Mouse (Mus musculus) layer of hippocampus, postnatal 36 days (tissue): ENCODE data around the gene Casp14. TPM values are rescaled to one million over a fixed set of nuclear protein-coding genes. Genes with fewer than 3 reads are reported as not detected.
A peak's percentile ranks its signal among the peaks of the same experiment; 100 is the strongest.
"Not testable (repeated sequence)": the region's sequence is repeated elsewhere in the genome, so short reads cannot be mapped to it uniquely, and the experiment has no call there.

Experiments
- DNase-seq, 2 experiments: peaks; one replicate each; pipeline ENCODE4 v3.0.0; 2022
- total RNA-seq, 2 experiments: library from RNA; stranded (reverse); gene quantifications; 2 replicates each; pipeline ENCODE4 v1.2.3; 2021

Gene Casp14
- total RNA-seq: not detected

- no peak for DNase-seq
These were observed at the start of gene Casp14 for GRCm38 (mm10) chr10:78718056-78718455. Gene Casp14 (minus strand): TSS chr10:78718294.

- no peak for DNase-seq
These were observed 47.5 kb upstream of the Casp14 start for GRCm38 (mm10) chr10:78765570-78765969.

DNA sequence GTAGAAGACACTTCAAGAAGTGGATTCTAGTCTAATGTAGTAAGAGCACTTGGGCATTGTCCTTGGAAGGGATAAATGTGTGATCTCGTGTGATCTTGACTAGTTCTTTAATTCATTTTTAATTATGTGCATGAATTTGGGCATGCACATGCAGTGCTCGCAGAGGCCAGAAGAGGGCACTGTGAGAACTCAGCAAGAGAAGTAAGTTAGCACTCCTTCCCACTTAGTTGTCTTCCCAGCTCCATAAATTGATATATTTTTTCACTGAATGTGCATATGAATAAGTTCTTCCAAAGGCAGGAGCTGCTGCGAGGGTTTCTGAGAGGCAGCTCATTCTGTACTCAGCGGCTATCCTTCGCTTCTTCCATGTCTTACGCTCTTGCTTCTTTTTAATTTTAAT, 37.9 kb upstream of the Casp14 start:
- peak; percentile 63 to 72 for DNase-seq

GRCm38 (mm10) chr10:78752452-78753191, 34.5 kb upstream of the Casp14 start, which contains the start of gene Ccdc105:
Gene Ccdc105 (minus strand): TSS chr10:78753065.
- DNase-seq: peak; percentile 69 to 76

GRCm38 (mm10) chr10:78748946-78749345, 30.9 kb upstream of the Casp14 start:
- DNase-seq: no peak

DNA sequence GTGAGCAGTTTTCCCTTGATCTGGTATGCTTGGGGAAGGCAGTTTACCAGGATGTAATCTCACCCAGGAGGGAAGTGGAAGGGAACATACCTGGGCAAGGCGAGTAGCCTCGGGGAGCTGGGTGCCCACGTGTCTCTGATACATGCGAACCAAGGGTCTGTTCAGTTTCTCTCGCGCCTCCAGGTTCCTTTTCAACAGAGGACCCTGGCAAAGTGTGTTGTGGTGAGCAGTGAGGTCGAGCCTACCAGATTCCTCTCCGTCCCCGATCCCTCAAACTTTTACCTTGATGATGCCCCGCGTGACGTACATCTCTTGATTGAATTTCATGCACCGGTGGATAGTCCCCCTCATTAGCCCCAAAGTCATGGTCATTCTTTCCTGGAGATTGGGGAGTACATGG, 30.1 kb upstream of the Casp14 start:
- no peak for DNase-seq

DNA sequence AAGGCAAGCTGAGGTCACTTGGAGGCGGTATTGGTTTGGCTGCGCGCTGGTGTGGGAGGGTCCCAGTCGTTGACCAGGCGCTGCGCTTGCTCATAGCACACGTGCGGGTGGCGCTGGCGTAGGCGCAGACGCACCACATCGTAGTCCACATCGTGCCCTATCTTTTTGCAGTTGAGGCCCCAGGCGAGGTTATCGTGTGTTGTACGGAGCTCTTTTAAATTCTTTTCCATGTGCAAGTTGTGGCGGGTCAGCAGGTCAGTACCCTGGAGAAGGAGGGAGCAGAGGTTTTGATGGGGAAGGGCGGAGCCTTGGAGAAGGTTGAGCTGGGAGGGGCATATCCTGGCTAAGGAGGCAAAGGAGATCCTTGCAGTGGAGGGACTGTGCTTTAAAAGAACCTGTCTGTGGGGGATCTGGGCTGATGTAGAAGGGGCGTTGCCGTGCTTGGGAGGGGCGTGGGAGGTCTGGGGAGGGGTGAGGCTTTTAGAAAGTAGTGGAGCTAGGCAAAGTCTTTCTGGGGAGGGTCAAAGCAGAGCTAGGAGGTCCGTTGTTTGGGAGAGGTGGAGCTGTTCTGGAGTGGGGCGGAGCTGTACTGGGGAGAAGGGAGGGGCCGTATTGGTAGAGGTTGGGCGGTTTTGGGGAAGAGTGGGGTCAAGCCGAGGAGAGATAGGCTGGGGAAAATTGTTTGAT, 29.1 kb upstream of the Casp14 start:
- peak; percentile 26 to 35 for DNase-seq

- no peak for DNase-seq
These were observed 27.5 kb upstream of the Casp14 start for GRCm38 (mm10) chr10:78745453-78746232.

- DNase-seq: no peak
These were observed 25.6 kb upstream of the Casp14 start for GRCm38 (mm10) chr10:78743721-78744120.

DNA sequence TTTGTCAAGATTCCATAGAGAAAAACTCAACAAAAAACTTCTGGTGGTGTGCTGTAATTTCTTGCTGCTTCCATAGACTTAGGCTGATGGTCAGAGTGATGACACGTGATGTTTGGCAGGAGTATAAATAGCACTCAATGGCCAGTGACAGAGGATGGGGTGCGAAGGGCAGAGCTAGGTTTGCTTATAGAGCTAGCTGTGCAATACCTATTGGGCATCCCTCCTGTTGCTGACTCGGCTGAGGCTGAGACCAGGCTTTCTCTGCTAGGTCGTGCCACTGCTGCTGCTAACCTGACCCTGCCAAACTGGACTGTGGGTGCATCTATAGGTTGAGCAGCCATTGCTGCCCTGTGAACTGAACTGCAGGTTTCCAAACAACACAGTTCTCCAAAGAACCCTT, 21.7 kb upstream of the Casp14 start:
- no peak for DNase-seq

DNA sequence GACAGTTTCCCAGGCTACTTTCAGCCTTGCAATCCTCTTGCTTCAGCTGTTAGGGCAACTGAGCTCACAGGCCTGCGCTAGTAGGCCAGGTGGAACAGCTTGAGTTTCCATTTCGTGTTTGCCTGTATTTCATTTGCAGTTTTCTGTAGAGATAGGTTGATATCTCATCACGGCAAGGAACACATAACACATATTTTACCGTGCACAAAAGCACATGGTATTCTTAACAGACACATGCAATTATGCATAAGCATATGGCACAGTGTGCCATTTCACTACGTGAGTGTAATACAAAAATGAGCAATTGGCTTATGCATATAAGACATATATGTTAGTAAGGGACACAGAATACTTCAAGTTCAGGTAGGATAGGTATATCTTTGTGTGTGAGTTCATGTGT, 9.8 kb upstream of the Casp14 start:
- no peak for DNase-seq

GRCm38 (mm10) chr10:78727035-78727434, 8.9 kb upstream of the Casp14 start:
- DNase-seq: no peak

DNA sequence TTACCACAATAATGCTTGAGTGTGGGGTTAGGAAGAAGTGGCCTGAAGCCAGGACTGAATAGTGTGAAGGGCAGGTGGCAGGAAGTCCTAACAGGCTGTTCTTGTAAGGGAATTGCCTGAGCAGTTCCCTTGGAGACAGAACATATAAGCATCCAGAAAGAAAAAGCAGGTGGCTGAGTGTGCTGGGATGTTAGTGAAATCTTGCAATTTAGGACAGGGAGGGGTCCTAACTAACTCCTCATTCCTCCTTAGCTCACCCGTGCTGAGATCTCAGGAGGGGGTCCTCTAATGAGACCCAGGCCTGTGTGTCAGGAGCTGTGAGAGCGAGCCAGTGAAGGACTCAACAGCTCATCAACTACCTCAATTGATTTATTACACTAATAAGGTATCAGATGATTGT, 5.3 kb upstream of the Casp14 start:
- DNase-seq: no peak

GRCm38 (mm10) chr10:78722654-78723053, 4.6 kb upstream of the Casp14 start:
- peak in 1 of 2 experiments; percentile 27 for DNase-seq

DNA sequence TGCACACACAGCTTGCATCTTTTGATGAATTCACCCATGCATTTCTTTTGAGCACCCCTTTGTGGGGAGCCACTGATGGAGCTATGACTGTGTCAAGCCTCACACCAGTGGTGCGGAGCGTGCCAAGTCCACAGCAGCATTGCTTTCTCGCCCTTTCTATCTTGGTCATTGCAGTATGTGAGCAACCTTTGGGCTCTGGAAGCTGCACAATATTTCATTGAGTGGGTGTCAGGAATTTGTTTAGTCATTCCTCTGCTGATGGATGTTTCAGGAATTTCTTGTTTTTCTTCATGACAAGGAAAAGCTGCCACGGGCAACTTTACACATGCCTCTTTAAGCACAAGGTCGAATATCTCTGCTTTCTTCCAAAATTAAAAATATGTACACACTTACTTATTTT, 3.9 kb upstream of the Casp14 start:
- DNase-seq: no peak

DNA sequence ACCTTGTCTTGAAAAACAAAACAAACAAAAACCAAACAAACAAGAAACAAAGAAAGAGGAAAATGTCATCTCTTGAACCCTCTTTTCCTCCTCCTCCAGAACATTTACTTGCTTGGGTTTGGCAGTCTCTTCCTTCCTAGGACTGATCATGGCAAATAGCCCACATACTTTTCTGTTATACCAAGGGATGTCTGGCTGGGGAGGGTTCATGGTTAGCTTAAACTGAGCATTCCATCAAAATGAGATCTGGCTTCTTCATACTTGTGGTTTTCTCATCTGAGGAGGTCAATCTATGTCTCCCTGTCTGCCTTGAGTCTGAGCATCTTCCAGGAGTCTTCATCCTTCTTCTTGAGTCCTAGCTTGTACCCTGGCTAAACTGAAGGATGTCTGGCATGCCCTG, 1.9 kb downstream of the Casp14 start:
- no peak for DNase-seq

DNA sequence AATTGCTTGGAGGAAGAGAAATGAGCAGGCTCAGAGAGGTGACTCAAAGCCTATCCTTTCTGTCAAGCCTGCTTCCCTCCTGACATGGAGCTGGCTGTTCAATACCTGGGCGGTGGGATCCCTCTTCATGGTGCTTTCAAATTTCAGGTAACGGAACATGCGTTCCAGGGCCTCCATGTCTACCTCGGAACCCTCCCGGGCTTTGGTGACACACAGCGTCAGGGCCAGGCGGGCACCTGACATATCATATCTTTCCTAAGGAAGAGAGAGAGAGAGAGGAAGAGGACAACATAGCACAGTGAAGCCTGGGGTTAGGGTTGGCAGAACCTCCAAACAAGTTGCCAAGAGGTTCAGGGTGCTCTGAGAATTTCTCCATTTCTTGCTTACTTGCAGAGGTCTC, 2.9 kb downstream of the Casp14 start:
- no peak for DNase-seq

GRCm38 (mm10) chr10:78714129-78714528, 4.0 kb downstream of the Casp14 start:
- no peak for DNase-seq

GRCm38 (mm10) chr10:78710706-78711105, 7.4 kb downstream of the Casp14 start:
- DNase-seq: no peak

GRCm38 (mm10) chr10:78700881-78701280, 17.2 kb downstream of the Casp14 start:
- no peak for DNase-seq

GRCm38 (mm10) chr10:78689973-78690372, 28.1 kb downstream of the Casp14 start:
- no peak for DNase-seq

DNA sequence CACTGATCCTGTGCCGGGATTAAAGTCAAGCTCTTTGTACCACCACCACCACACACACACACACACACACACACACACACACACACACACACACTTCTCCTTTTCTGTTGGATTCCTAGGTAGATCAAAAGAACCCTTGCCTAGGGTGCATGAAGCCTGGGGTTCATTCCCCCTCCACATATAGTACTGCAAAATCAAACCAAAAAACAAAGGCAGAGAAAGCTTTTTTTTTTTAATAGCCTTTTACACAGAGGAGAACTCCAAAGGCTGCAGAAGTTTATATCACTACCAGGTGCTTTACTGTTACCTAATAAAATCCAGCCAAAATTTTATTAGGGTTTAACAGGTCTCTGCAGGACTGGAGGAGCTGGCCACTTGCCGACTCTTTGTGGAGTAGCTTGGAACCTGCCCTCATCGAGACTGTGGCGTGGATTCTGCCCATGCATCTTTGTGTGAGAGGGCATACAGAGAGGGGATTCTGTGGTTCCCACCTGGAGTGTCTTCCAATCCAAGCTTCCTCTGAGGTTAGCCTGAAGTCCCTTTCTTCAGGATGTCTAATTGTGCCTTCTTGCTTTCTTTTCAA, 31.0 kb downstream of the Casp14 start:
- no peak for DNase-seq

GRCm38 (mm10) chr10:78670121-78670520, 48.0 kb downstream of the Casp14 start:
- not testable (repeated sequence) for DNase-seq
